Mouse (Mus musculus): ENCODE data around the gene Bcas3.

Gene Bcas3

GRCm38 (mm10) chr11:85760486-85761141, 407.6 kb downstream of the Bcas3 start:
- DNase-seq = no peak

GRCm38 (mm10) chr11:85761170-85761569, 408.2 kb downstream of the Bcas3 start:
- no peak for DNase-seq

- no peak for DNase-seq
These were observed 410.7 kb downstream of the Bcas3 start for GRCm38 (mm10) chr11:85763655-85764054.

GRCm38 (mm10) chr11:85766106-85766723, 413.2 kb downstream of the Bcas3 start:
- no peak for DNase-seq

- DNase-seq = no peak
These were observed 413.8 kb downstream of the Bcas3 start for GRCm38 (mm10) chr11:85766811-85767210.

GRCm38 (mm10) chr11:85769740-85770139, 416.8 kb downstream of the Bcas3 start:
- DNase-seq = no peak

- no peak for DNase-seq
These were observed 420.4 kb downstream of the Bcas3 start for GRCm38 (mm10) chr11:85773391-85773790.

GRCm38 (mm10) chr11:85774707-85775106, 421.7 kb downstream of the Bcas3 start:
- no peak for DNase-seq

- DNase-seq = no peak
These were observed 422.5 kb downstream of the Bcas3 start for GRCm38 (mm10) chr11:85775492-85775891.

GRCm38 (mm10) chr11:85776861-85777360, 423.9 kb downstream of the Bcas3 start:
- DNase-seq = no peak

- DNase-seq = no peak
These were observed 425.0 kb downstream of the Bcas3 start for GRCm38 (mm10) chr11:85777950-85778349.

- DNase-seq = no peak
These were observed 427.3 kb downstream of the Bcas3 start for GRCm38 (mm10) chr11:85780303-85780702.

GRCm38 (mm10) chr11:85786113-85786718, 433.2 kb downstream of the Bcas3 start:
- no peak for DNase-seq

GRCm38 (mm10) chr11:85789750-85790149, 436.8 kb downstream of the Bcas3 start:
- no peak for DNase-seq

- no peak for DNase-seq
These were observed 437.3 kb downstream of the Bcas3 start for GRCm38 (mm10) chr11:85790267-85790666.

- no peak for DNase-seq
These were observed 438.2 kb downstream of the Bcas3 start for GRCm38 (mm10) chr11:85791212-85791611.

- DNase-seq = no peak
These were observed 439.7 kb downstream of the Bcas3 start for GRCm38 (mm10) chr11:85792534-85793215.

GRCm38 (mm10) chr11:85799456-85799855, 446.5 kb downstream of the Bcas3 start:
- DNase-seq = no peak

GRCm38 (mm10) chr11:85799856-85800255, 446.9 kb downstream of the Bcas3 start:
- DNase-seq = no peak

GRCm38 (mm10) chr11:85800380-85800779, 447.4 kb downstream of the Bcas3 start:
- no peak for DNase-seq

GRCm38 (mm10) chr11:85804048-85804447, 451.1 kb downstream of the Bcas3 start:
- no peak for DNase-seq

- no peak for DNase-seq
These were observed 452.8 kb downstream of the Bcas3 start for GRCm38 (mm10) chr11:85805779-85806178.

GRCm38 (mm10) chr11:85807353-85807752, 454.4 kb downstream of the Bcas3 start:
- no peak for DNase-seq

- DNase-seq = no peak
These were observed 458.3 kb downstream of the Bcas3 start for GRCm38 (mm10) chr11:85811229-85811628.

All from cerebellum, adult 11 months (tissue).